Mouse (Mus musculus) monocyte, adult 5-6 weeks (primary cell): ENCODE data around the gene Tmem45a2. TPM values are rescaled to one million over a fixed set of nuclear protein-coding genes. Genes with fewer than 3 reads are reported as not detected.
"Not testable (repeated sequence)": the region's sequence is repeated elsewhere in the genome, so short reads cannot be mapped to it uniquely, and the experiment has no call there.

ENCODE experiments used
- ATAC-seq: fragments of 153-309, 156-312 bp; replicated peaks from 2 replicates; pipeline ENCODE4 v1.8.0; 2017; ENCODE audit warnings: mild to moderate bottlenecking; ENCODE audit not compliant: low TSS enrichment, insufficient number of reproducible peaks, severe bottlenecking, poor library complexity, low FRiP score
- total RNA-seq: library from RNA; stranded (forward); fragments of 200-1000, 200-491, 200-594 nt; gene quantifications from 3 replicates; pipeline ENCODE4 v1.2.3, GENCODE M21; 2017

Gene Tmem45a2
- not detected in 3 replicates for total RNA-seq

DNA sequence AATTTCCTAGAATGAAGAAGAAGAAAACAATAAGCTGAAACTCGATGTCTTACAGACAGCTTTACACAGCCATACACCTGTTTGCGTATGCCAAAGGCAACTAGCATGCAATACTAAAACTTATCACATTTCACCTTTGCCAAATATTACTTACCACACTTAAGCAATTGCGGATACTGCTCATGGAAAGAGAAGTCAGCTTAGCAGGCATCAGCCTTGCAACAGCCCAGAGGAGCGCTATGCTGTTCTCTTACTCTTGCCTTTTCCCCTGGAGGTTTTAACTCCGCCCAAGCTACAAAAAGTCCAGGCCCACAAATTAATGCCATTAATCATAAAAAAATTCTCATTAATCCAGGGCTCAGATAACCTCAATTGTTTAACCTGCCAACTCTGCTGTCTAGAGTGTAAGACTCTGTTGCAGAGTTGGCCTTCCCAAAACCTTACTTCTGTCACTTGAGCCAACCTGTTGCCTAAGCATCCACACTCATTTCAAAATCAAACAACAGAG is at the start of gene Tmem45a2:
Gene Tmem45a2 (minus strand): TSS at position 241 of the 508 bp plus-strand sequence.
- no peak for ATAC-seq

GRCm38 (mm10) chr16:57117562-57117961 is 46.4 kb upstream of the Tmem45a2 start:
- no peak for ATAC-seq

- ATAC-seq, result no peak
These were observed 44.9 kb upstream of the Tmem45a2 start for GRCm38 (mm10) chr16:57116066-57116465.

- ATAC-seq, result no peak
These were observed 35.2 kb upstream of the Tmem45a2 start for GRCm38 (mm10) chr16:57106185-57106960.

GRCm38 (mm10) chr16:57101174-57101573 is 30.0 kb upstream of the Tmem45a2 start:
- no peak for ATAC-seq

GRCm38 (mm10) chr16:57099572-57100237 is 28.5 kb upstream of the Tmem45a2 start:
- no peak for ATAC-seq

DNA sequence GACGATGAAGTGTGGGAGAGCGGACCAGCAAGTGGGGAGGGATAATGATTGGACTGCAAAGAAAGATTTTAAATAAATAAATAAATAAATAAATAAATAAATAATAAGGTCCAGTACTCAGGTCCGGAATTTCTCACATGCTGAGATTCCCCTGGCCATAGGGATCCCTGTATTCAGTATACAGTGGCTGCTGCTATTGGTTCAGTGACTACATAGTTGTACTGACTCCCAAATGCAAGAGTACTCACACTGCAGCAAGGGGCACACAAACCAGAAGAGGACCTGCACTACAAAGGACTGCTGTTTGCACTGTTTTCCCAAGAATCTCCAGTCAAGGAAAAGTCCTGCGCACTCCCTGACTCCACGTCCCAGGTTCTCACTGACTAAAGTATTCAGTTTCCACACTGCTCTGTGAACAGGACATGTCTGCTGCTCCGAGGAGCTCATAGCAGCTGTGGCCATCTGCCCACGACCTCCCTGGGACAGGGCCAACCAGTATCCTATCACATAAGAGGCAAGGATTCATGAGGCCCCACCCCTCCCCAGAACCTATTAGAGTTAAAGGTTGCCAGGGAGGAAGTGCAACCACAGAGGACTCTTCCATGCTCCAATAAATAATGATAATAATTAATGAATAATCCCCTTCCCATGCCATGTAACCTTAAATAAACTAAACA is 27.4 kb upstream of the Tmem45a2 start:
- ATAC-seq, result no peak

GRCm38 (mm10) chr16:57092911-57093605 is 21.9 kb upstream of the Tmem45a2 start:
- no peak for ATAC-seq

- no peak for ATAC-seq
These were observed 21.3 kb upstream of the Tmem45a2 start for GRCm38 (mm10) chr16:57092460-57092859.

GRCm38 (mm10) chr16:57079577-57079976 is 8.4 kb upstream of the Tmem45a2 start:
- no peak for ATAC-seq

DNA sequence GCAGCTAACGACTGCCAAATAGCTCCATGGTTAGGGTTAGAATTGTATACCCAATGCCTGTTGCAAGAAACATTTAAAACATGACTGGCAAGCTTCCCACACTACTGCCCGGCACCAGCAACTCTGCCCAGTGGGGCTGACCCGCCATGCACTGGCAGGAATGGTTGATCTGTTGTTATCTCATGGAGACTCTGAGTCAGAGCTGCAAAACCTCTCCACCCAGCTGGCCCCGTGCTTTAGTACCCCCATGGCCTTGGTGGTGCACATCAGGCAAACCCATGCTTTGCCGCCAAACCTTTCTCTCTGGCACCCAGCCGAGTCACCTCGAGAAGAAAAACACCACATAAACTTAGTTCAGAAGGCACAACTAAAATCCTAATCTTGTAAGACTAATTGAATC is 4.8 kb upstream of the Tmem45a2 start:
- no peak for ATAC-seq

- no peak for ATAC-seq
These were observed 9.1 kb downstream of the Tmem45a2 start for GRCm38 (mm10) chr16:57062045-57062444.

GRCm38 (mm10) chr16:57056995-57057394 is 14.2 kb downstream of the Tmem45a2 start:
- no peak for ATAC-seq

DNA sequence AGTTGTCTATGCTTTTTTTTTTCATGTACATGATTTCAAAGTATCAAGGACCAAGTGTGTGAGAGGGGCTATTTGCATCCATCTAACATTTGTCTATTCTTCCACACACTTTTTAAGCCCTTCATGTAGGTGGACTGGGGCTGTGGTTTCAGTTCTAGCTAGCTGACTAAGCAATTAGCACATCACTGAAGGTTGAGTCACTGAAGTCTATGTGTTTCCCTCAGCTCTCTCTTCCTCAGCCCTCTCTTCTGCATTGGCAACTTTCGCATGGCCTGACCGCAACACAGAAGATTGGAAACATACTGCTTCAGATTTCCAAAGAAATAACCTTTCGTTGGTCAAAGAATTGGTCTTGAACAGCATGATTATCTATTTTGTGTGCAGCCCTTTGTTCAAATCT is 21.2 kb downstream of the Tmem45a2 start:
- ATAC-seq, result no peak

DNA sequence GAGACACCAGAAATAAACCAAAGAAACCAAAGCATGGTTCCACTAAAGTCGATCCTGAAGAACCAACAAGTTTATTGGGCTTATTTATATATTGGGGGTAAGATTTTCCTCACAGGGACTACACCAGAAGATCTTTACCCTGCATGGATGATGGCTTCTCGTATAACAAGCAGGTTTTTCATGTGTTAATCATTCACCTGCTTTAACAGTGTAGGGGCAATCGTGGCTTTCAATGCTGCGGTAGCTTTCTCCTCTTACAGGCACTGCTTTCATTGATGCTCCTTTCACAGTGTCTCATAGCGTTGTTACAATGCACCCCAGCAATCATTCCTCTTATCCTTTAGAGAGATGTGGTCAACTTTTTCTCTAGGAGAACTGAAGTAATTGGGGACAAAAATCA is 32.6 kb downstream of the Tmem45a2 start:
- ATAC-seq, result no peak

- ATAC-seq, result no peak
These were observed 40.9 kb downstream of the Tmem45a2 start for GRCm38 (mm10) chr16:57030150-57030885.

DNA sequence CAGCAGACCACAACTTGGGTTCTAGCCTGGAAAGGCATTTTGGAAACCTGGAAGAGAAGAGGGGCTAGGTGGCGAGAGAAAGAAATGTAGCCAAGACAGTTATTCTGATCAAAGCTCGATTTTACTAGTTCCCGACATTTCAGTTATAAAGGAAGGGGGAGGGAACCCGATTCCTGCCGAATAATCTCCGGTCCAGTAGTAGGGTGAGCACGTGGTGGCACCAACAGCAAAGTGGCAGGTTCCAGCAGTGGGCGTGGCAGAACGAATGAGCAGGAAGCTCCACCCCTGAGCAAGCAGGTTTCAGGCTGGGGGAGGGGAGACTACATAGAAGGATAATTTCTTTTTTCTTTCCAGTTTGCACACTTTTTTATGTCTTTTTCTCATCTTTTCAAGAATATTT is 72.9 kb downstream of the Tmem45a2 start:
- not testable (repeated sequence) for ATAC-seq
